Mouse (Mus musculus) G1E (cell line): ENCODE measurements at regions not wholly inside any gene's neighbourhood (a gene's known extent, or its start where the extent isn't known, plus 50 kb on each side); places are given as distances from the start of the nearest gene placed in this dataset.
"Not testable (repeated sequence)": the region's sequence is repeated elsewhere in the genome, so short reads cannot be mapped to it uniquely, and the experiment has no call there.

Source experiments
- CTCF ChIP-seq: IDR thresholded peaks from 2 replicates; pipeline ENCODE4 v1.5.1; 2012; ENCODE audit warnings: low read depth, low read length, inconsistent platforms, mixed read lengths
- GATA1 ChIP-seq: IDR thresholded peaks from 2 replicates; pipeline ENCODE4 v1.6.1; 2012; ENCODE audit warnings: borderline replicate concordance, low read length, inconsistent platforms, mixed read lengths
- GATA2 ChIP-seq: IDR thresholded peaks from 2 replicates; pipeline ENCODE4 v1.6.1; 2012; ENCODE audit warnings: low read depth, low read length, inconsistent platforms, borderline replicate concordance
- POLR2AphosphoS5 ChIP-seq: IDR thresholded peaks from 2 replicates; pipeline ENCODE4 v1.6.1; 2012; ENCODE audit warnings: low read depth, low read length, inconsistent platforms; ENCODE audit not compliant: insufficient replicate concordance
- TAL1 ChIP-seq: conservative IDR thresholded peaks from 2 replicates; pipeline ENCODE4 v1.6.1; 2012; ENCODE audit warnings: low read depth, low read length, inconsistent platforms, mixed read lengths

GRCm38 (mm10) chr10:117562850-117563248 lies 66.5 kb upstream of the Cpm start:
- not testable (repeated sequence) for TF ChIP-seq CTCF, GATA2, GATA1, TAL1, POLR2AphosphoS5
